Mouse (Mus musculus) stomach, embryonic 16.5 days (tissue): ENCODE data around the gene Gm10228. TPM values are rescaled to one million over a fixed set of nuclear protein-coding genes. Genes with fewer than 3 reads are reported as not detected.

ENCODE experiments used
- polyA plus RNA-seq: library from polyadenylated mRNA; unstranded; fragments of >200 nt; fragmentation: Nextera tagmentation; extraction: Ambion mirVana; gene quantifications from 2 replicates; pipeline ENCODE4 v1.2.1, GENCODE M21; 2015

Gene Gm10228
- polyA plus RNA-seq, 1 experiment from 2014 or later = not detected

Other genes with a start within 250 kb of the Gm10228 start
- not detected in 2 replicates for gene Gm20741, start 229.3 kb downstream of the Gm10228 start, polyA plus RNA-seq
- gene Krtap15, start 221.3 kb downstream of the Gm10228 start, polyA plus RNA-seq = not detected in 2 replicates
- gene Krtap14, start 215.3 kb downstream of the Gm10228 start, polyA plus RNA-seq = not detected in 2 replicates
- not detected in 2 replicates for gene Krtap19-1, start 172.1 kb downstream of the Gm10228 start, polyA plus RNA-seq
- not detected in 2 replicates for gene Krtap19-2, start 167.2 kb downstream of the Gm10228 start, polyA plus RNA-seq
- gene Krtap19-3, start 163.4 kb downstream of the Gm10228 start, polyA plus RNA-seq = not detected in 2 replicates
- gene Krtap19-4, start 156.4 kb downstream of the Gm10228 start, polyA plus RNA-seq = not detected in 2 replicates
- gene Krtap19-5, start 145.0 kb downstream of the Gm10228 start, polyA plus RNA-seq = not detected in 2 replicates
- not detected in 2 replicates for gene Krtap19-9b, start 109.2 kb downstream of the Gm10228 start, polyA plus RNA-seq
- gene Krtap16-3, start 78.6 kb downstream of the Gm10228 start, polyA plus RNA-seq = not detected in 2 replicates
- gene Krtap22-2, start 30.7 kb downstream of the Gm10228 start, polyA plus RNA-seq = not detected in 2 replicates
- gene Gm10229, start 26.2 kb downstream of the Gm10228 start, polyA plus RNA-seq = not detected in 2 replicates
- not detected in 2 replicates for gene Krtap6-1, start 9.8 kb downstream of the Gm10228 start, polyA plus RNA-seq
- not detected in 2 replicates for gene Krtap6-5, start 6.4 kb upstream of the Gm10228 start, polyA plus RNA-seq
- not detected in 2 replicates for gene 1110025L11Rik, start 22.5 kb upstream of the Gm10228 start, polyA plus RNA-seq
- not detected in 2 replicates for gene Krtap6-3, start 42.5 kb upstream of the Gm10228 start, polyA plus RNA-seq
- gene Gm6358, start 99.4 kb upstream of the Gm10228 start, polyA plus RNA-seq = not detected in 2 replicates
- not detected in 2 replicates for gene Gm10061, start 109.6 kb upstream of the Gm10228 start, polyA plus RNA-seq
- not detected in 2 replicates for gene Gm9789, start 116.5 kb upstream of the Gm10228 start, polyA plus RNA-seq
- not detected in 2 replicates for gene Gm7735, start 128.0 kb upstream of the Gm10228 start, polyA plus RNA-seq
- not detected in 2 replicates for gene 1110057P08Rik, start 133.3 kb upstream of the Gm10228 start, polyA plus RNA-seq
- not detected in 2 replicates for gene Krtap20-2, start 164.4 kb upstream of the Gm10228 start, polyA plus RNA-seq